Mouse (Mus musculus) lung, postnatal 4 days (tissue): Measurements from ENCODE around the gene 9130019O22Rik.
"Not testable (repeated sequence)": the region's sequence is repeated elsewhere in the genome, so short reads cannot be mapped to it uniquely, and the experiment has no call there.

ENCODE experiments used
- DNase-seq, 2 experiments: peaks; one replicate each; pipeline ENCODE4 v3.0.0; 2021

The 9130019O22Rik gene

DNA sequence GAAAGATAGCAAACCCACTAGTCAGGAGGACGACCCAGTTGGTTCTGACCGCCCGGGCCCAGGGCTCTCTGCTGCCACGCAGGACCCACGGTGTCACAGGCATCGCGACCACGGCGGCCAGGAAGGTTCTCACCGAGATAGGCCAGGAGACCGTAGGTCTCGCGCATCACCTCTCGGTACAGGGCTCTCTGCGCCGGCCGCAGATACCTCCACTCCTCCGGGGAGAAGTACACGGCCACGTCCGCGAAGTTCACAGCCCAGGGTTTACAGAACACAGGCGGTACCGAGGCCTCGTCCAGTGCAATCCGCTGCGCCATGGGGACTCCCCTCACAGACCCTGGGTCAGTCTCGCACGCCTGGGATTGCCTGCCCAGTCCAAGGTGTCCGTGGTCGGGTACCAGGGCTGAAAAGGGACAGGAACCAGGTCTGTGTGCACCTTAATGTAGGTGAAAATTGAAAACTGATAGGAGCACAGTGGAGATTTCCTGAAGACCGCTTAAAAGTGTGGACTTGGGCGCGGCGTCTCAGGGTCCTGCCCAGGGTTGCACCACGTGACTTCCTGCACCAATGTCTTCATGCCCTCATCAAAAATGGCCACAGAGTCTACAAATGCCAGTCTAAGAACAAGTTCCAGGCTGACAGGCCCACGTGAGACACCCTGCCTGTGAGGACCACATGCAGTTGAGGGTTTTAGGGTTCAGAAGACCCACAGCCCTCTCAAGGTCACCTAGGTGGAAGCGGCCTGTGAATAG lies at the start of gene 9130019O22Rik:
Gene 9130019O22Rik (minus strand): TSS at position 526 of the 752 bp plus-strand sequence.
- DNase-seq = peak; percentile 86 to 93

DNA sequence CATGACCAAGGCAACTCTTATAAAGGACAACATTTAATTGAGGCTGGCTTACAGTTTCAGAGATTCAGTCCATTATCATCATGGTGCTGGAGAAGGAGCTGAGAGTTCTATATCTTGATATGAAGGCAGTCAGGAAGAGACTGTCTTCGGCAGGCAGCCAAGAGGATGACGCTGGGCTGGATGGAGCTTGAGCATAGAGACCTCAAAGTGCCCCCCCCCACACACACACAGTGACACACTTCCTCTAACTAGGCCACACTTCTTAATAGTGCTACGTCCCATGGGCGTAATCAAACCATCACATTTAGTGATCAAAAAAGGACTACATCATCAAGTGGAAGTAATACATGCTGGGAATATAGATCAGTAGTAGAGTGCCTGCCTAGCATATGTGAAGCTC lies 48.2 kb upstream of the 9130019O22Rik start:
- DNase-seq = no peak

DNA sequence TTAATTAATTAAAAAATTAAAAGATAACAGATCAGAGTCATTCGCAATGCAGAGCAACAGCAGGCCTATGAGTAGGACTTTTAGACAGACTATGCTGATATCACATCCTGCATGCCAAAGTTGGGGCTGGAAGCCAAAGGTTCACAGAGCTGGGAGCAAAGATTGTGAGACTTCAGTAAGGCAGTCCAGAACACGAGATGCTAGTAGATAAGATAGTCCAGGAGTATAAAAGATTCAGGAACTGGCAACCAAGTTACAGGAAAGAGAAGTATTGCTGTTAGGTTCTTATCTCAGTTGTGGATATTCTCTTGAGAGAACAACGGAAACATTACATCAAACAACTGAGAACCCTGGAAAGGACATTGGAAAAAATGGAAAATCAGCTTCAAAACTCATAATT lies 39.4 kb upstream of the 9130019O22Rik start:
- DNase-seq = no peak

- no peak for DNase-seq
These were observed 38.9 kb upstream of the 9130019O22Rik start for GRCm38 (mm10) chr7:127425911-127426310.

GRCm38 (mm10) chr7:127425291-127425690 lies 38.3 kb upstream of the 9130019O22Rik start:
- no peak for DNase-seq

GRCm38 (mm10) chr7:127422247-127422646 lies 35.3 kb upstream of the 9130019O22Rik start:
- peak in 1 of 2 experiments; percentile 36 for DNase-seq

GRCm38 (mm10) chr7:127421388-127422191 lies 34.6 kb upstream of the 9130019O22Rik start, which contains the start of gene Zfp688:
Zfp688 (minus strand) TSS chr7:127422068.
- DNase-seq = peak; percentile 96 to 98

GRCm38 (mm10) chr7:127411418-127411817 lies 24.5 kb upstream of the 9130019O22Rik start:
- DNase-seq = no peak

- DNase-seq = peak; percentile 84 to 93
These were observed 19.3 kb upstream of the 9130019O22Rik start, which contains the start of gene Zfp764 for GRCm38 (mm10) chr7:127406002-127406987. Zfp764 (minus strand) TSS chr7:127406822.

GRCm38 (mm10) chr7:127404101-127404500 lies 17.1 kb upstream of the 9130019O22Rik start:
- not testable (repeated sequence) for DNase-seq

DNA sequence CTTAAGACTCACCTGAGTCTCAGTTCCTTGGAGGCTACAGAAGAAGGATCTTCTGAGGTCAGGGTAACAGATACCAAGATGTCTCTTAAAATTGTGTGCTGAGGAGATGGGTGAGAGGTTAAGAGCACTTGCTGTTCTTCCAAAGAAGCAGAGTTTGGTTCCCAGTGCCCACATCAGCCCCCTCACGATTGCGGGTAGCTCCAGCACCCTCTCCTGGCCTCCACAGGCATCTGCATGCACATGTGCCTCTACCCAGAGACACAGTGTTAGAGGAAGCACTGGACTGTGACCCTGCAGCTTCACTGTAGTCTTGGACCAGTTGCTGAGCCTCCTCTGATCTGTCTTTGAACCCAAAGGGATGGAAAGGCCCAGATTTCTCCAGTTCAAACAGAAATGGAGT lies 16.0 kb upstream of the 9130019O22Rik start:
- no peak for DNase-seq

DNA sequence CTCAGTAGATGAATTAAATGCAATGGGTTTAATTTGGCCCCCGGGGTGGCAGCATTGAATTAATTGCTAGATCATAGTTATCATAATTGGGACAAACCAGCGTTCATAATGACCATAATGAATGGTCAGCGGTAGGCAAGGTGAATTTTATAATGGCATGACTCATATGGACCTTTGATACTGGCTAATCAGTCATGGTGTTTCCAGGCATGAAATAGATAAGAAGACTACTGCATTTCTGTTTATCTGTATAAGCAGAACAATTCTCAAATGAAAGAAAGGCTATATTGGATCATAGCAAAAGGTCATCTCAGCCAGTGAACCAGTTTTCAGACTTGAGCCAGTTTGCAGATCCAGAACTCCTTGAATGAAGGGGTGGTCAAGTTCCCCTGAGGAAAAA lies 13.4 kb upstream of the 9130019O22Rik start:
- no peak for DNase-seq

DNA sequence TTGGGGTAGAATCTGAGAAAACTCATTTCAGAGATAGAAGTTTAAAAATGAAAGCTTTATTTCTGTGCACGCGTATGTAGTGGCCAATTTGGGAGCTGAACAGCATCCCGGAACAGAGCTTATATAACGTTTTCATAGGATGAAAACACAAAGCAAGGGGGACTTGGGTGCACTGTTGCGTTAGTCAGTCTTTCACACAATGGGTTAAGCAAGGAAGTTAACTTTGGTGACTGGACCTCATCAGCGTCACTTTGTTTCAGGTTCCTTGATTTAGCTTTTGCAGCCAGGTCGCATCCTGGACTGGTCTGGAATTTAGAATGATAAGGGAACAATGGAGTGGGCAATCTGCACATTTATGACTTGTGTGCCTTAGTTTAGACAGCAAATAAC lies 7.0 kb upstream of the 9130019O22Rik start:
- DNase-seq = no peak

- peak; percentile 96 to 98 for DNase-seq
These were observed 6.4 kb upstream of the 9130019O22Rik start, which contains the start of gene E430018J23Rik for GRCm38 (mm10) chr7:127393157-127393943. E430018J23Rik (minus strand) TSS chr7:127393629.

- no peak for DNase-seq
These were observed 5.4 kb upstream of the 9130019O22Rik start for GRCm38 (mm10) chr7:127392251-127392824.

DNA sequence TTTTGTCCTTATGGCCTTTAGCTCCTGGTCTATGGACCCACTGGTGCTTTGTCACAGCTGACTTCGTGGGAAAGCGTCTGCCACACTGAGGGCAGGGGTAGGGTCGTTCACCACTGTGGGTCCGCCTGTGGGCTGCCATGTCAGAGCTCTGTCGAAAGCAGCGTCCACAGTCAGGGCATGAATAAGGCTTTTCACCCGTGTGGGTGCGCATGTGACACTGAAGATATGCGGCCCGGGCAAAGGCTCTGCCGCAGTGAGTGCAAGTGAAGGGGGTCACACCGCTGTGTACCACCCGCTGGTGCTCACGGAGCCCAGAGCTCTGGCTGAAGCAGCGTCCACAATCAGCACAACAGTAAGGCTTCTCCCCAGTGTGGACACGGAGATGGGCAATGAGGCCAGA lies 4.6 kb upstream of the 9130019O22Rik start:
- DNase-seq = no peak

DNA sequence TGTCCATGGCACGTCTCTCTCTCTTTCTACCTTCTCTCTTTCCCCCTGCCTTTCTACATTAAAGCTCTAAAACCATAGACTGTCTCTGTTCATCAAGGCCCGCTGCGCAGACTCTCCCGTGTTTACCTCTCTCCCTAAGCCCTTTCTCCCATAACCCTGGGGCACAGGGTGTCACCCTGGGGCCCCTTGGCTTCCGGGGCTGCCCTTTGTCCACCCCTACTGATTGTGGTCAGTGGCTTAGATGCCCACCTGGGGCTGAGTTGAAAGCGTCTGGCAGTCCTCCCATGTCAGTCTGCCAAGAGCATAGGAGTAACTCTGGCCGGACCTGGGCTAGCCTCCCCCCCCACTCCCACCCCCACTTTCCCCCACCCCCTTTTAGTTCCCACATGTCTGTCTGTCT lies 3.3 kb upstream of the 9130019O22Rik start:
- no peak for DNase-seq

GRCm38 (mm10) chr7:127388201-127388600 lies 1.2 kb upstream of the 9130019O22Rik start:
- DNase-seq = not testable (repeated sequence)

DNA sequence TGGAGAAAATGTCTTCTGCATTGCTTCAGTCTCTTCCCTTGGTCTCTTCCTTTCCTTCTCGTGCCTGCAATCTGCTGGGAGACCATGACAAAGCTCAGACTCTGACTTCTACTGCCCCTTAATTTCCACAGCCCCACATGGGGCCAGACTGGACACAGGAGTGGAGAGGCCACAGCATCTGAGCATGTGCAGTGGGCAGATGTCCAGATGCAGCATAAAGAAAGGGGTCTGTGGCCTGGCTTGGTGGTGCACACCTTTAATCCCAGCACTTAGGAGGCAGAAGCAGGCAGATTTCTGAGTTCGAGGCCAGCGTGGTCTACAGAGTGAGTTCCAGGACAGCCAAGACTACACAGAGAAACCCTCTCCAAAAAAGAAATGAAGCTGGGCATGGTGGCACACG lies 1.4 kb downstream of the 9130019O22Rik start:
- DNase-seq = not testable (repeated sequence)

- DNase-seq = no peak
These were observed 8.6 kb downstream of the 9130019O22Rik start for GRCm38 (mm10) chr7:127378310-127378921.
